Mouse (Mus musculus) cortical plate, adult 2 months (tissue): ENCODE data around the gene Hormad2.

Source experiments
- CTCF ChIP-seq: fragments of 200-500 bp; IDR thresholded peaks from 2 replicates; pipeline ENCODE4 v1.5.1; 2011; ENCODE audit warnings: mild to moderate bottlenecking, control low read depth, low read length; ENCODE audit not compliant: insufficient read depth; ENCODE audit errors: extremely low read depth
- POLR2A ChIP-seq: fragments of 200-500 bp; IDR thresholded peaks from 2 replicates; pipeline ENCODE4 v1.6.1; 2011; ENCODE audit warnings: mild to moderate bottlenecking, low read length, control low read depth; ENCODE audit not compliant: insufficient read depth; ENCODE audit errors: extremely low read depth

DNA sequence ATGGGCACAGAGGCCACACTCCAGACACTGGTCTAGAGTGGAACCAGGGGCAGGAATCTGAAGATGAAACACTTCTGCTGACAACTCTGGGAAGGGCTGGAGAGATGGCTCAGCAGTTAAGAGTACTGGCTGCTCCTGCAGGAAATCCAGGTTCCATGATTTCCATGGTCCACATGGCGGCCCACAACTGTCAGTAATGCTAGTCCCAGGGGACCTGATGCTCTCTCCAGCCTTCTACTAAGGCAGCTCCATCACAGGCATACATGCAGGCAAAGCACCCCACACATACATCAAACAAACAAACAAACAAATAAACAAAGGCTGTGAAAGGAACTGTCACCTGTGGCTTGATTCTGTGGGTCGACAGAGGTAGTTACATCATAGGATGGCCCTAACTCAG, 134.8 kb downstream of the Hormad2 start:
- no peak for TF ChIP-seq POLR2A
- no peak for TF ChIP-seq CTCF
